ENCODE assay signal across 9 mouse cellular contexts in genomic region chr9:74530317-74530716, GRCm38 (mm10).
A peak's percentile ranks its signal among the peaks of the same experiment; 100 is the strongest.
DNase-seq lines count a peak whose midpoint lies in the region; ATAC-seq and TF ChIP-seq lines count a peak whose summit lies in the region.
"Had no signal": no experiment of that assay in that cellular context is flagged by ENCODE, and none has a peak within 500 bp of the region (broad histone marks: within the 10 kb centered on the region; RNA-seq: fewer than 3 reads in every experiment).

No protein-coding gene starts in this region.

- no peak for TF ChIP-seq POLR2A in embryonic fibroblast, embryonic 13.5 days (IDR thresholded peaks at IDR 0.05; ENCODE audit: low read depth, low read length)

- no peak overlapping the region for H3K4me3 ChIP-seq in intestine, embryonic 14.5 days (ENCODE audit: low read depth, low read length)
- H3K4me3 ChIP-seq in intestine, embryonic 16.5 days (ENCODE audit: low read length): no peak overlapping the region
- no peak overlapping the region for H3K4me3 ChIP-seq in embryonic fibroblast, embryonic 13.5 days (ENCODE audit: insufficient read depth, low read length)
- H3K4me3 ChIP-seq in liver, postnatal 0 days (ENCODE audit: low read depth, low read length): no peak overlapping the region

- peak; percentile 63 for DNase-seq in intestine, embryonic 14.5 days (ENCODE audit: low spot score)
- peak; percentile 17 to 22 for DNase-seq in adrenal gland, postnatal 4 days (ENCODE audit: low spot score in 2 of 2)
- peak; percentile 26 for DNase-seq in kidney, postnatal 14 days
- DNase-seq in liver, postnatal 0 days: peak; percentile 71
- peak; percentile 20 for DNase-seq in retina, adult 2 months (ENCODE audit: low read depth, low spot score)
- DNase-seq in natural killer cell, adult 2 months (ENCODE audit: low spot score in 2 of 2): no peak

- 16% methylated on average over 10 of the region's 10 CpGs for WGBS in intestine, embryonic 14.5 days
- 15% methylated on average over 10 of the region's 10 CpGs for WGBS in intestine, embryonic 16.5 days
- WGBS in liver, postnatal 0 days (ENCODE audit: insufficient replicate concordance): 10% methylated on average over 10 of the region's 10 CpGs

- TF ChIP-seq CTCF in embryonic fibroblast, embryonic 13.5 days (IDR thresholded peaks at IDR 0.05; ENCODE audit: borderline replicate concordance, insufficient read depth, low read length): peak; percentile 89
- TF ChIP-seq CTCF in liver, postnatal 0 days (IDR thresholded peaks at IDR 0.05; ENCODE audit: low read depth): peak; percentile 87

- H3K9ac ChIP-seq in intestine, embryonic 14.5 days (ENCODE audit: low read length): no peak overlapping the region
- no peak overlapping the region for H3K9ac ChIP-seq in intestine, embryonic 16.5 days (ENCODE audit: low read depth, low read length)
- H3K9ac ChIP-seq in liver, postnatal 0 days (replicated peaks): no peak overlapping the region

- H3K4me1 ChIP-seq in intestine, embryonic 14.5 days (replicated peaks; ENCODE audit: control insufficient read depth, insufficient read depth, low read length): no peaks in the 10 kb centered on the region
- no peaks in the 10 kb centered on the region for H3K4me1 ChIP-seq in intestine, embryonic 16.5 days (ENCODE audit: control insufficient read depth, insufficient read depth, low read length)
- no peaks in the 10 kb centered on the region for H3K4me1 ChIP-seq in embryonic fibroblast, embryonic 13.5 days (ENCODE audit: control insufficient read depth, insufficient read depth, low read length)
- no peaks in the 10 kb centered on the region for H3K4me1 ChIP-seq in liver, postnatal 0 days (ENCODE audit: insufficient read depth)

- no peaks in the 10 kb centered on the region for H3K9me3 ChIP-seq in intestine, embryonic 14.5 days (ENCODE audit: control insufficient read depth, low read length)
- H3K9me3 ChIP-seq in intestine, embryonic 16.5 days (ENCODE audit: control insufficient read depth, low read length): no peaks in the 10 kb centered on the region
- no peaks in the 10 kb centered on the region for H3K9me3 ChIP-seq in liver, postnatal 0 days (ENCODE audit: low read length)

- no peak overlapping the region for H3K27ac ChIP-seq in intestine, embryonic 14.5 days (ENCODE audit: low read depth)
- no peak overlapping the region for H3K27ac ChIP-seq in intestine, embryonic 16.5 days (ENCODE audit: low read length)
- H3K27ac ChIP-seq in embryonic fibroblast, embryonic 13.5 days (ENCODE audit: insufficient read depth, low read length): no peak overlapping the region
- H3K27ac ChIP-seq in liver, postnatal 0 days (ENCODE audit: low read depth): no peak overlapping the region
- H3K27ac ChIP-seq: macrophage had no signal

- no peak for ATAC-seq in intestine, embryonic 14.5 days (replicated peaks; ENCODE audit: low FRiP score, low TSS enrichment, low read depth)
- ATAC-seq in intestine, embryonic 16.5 days: no peak
- ATAC-seq in liver, postnatal 0 days: 0 out of 2 replicates have a peak, but pooled peaks have one; percentile 30

- no peak for TF ChIP-seq EP300 in liver, postnatal 0 days (IDR thresholded peaks at IDR 0.05; ENCODE audit: low read depth)

- no peaks in the 10 kb centered on the region for H3K36me3 ChIP-seq in intestine, embryonic 14.5 days (ENCODE audit: control insufficient read depth, insufficient read depth, low read length)
- no peaks in the 10 kb centered on the region for H3K36me3 ChIP-seq in intestine, embryonic 16.5 days (ENCODE audit: control insufficient read depth, insufficient read depth, low read length)
- H3K36me3 ChIP-seq in liver, postnatal 0 days (replicated peaks; ENCODE audit: insufficient read depth, low read length): no peaks in the 10 kb centered on the region

- H3K4me2 ChIP-seq in intestine, embryonic 14.5 days (ENCODE audit: low read length): no peak overlapping the region
- no peak overlapping the region for H3K4me2 ChIP-seq in intestine, embryonic 16.5 days (ENCODE audit: low read depth, low read length)
- H3K4me2 ChIP-seq in liver, postnatal 0 days (ENCODE audit: low read depth, low read length): no peak overlapping the region

- no peaks in the 10 kb centered on the region for H3K27me3 ChIP-seq in intestine, embryonic 14.5 days (replicated peaks; ENCODE audit: control insufficient read depth, insufficient read depth, low read length)
- no peaks in the 10 kb centered on the region for H3K27me3 ChIP-seq in intestine, embryonic 16.5 days (replicated peaks; ENCODE audit: control insufficient read depth, insufficient read depth, low read length)
- H3K27me3 ChIP-seq in liver, postnatal 0 days (ENCODE audit: insufficient read depth, low read length): no peaks in the 10 kb centered on the region

Comparison
In these comparisons a context has a peak if more than half of its experiments do, and no peak if none do; other contexts are left out.
1. DNase-seq: peak in intestine, embryonic 14.5 days (single experiment), adrenal gland, postnatal 4 days (2 of 2), kidney, postnatal 14 days (single experiment), liver, postnatal 0 days (single experiment) and retina, adult 2 months (single experiment); none in natural killer cell, adult 2 months (0 of 2).